Mouse (Mus musculus) stomach, postnatal 0 days (tissue): ENCODE measurements around the gene Mettl26. TPM values are rescaled to one million over a fixed set of nuclear protein-coding genes. Genes with fewer than 3 reads are reported as not detected.

Experiments
- ATAC-seq: fragments of 200-750 bp; cut with Nextera tagmentation; 2 replicates; pipeline ENCODE4 v1.8.0; 2017; ENCODE audit not compliant: low FRiP score, low TSS enrichment
- DNase-seq: peaks from one replicate; pipeline ENCODE4 v3.0.0-alpha.2; 2016; ENCODE audit warnings: low spot score
- H3K27ac ChIP-seq: fragments of 300-500 bp; sonication (generic); replicated peaks from 2 replicates; pipeline ENCODE4 v1.5.1; 2014; ENCODE audit warnings: mild to moderate bottlenecking, control low read depth
- H3K27me3 ChIP-seq: fragments of 300-500 bp; sonication (generic); 2 replicates; pipeline ENCODE4 v1.6.1; 2014; ENCODE audit warnings: low read length; ENCODE audit not compliant: control insufficient read depth, insufficient read depth
- H3K36me3 ChIP-seq: fragments of 300-500 bp; sonication (generic); 2 replicates; pipeline ENCODE4 v1.6.1; 2014; ENCODE audit warnings: low read length, mixed read lengths; ENCODE audit not compliant: control insufficient read depth, insufficient read depth
- H3K4me1 ChIP-seq: fragments of 300-500 bp; sonication (generic); replicated peaks from 2 replicates; pipeline ENCODE4 v1.6.1; 2014; ENCODE audit warnings: antibody characterized with exemption; ENCODE audit not compliant: control insufficient read depth, insufficient read depth
- H3K4me2 ChIP-seq: fragments of 300-500 bp; sonication (generic); replicated peaks from 2 replicates; pipeline ENCODE4 v1.6.1; 2014; ENCODE audit warnings: low read depth, mild to moderate bottlenecking, control low read depth, moderate library complexity
- H3K4me3 ChIP-seq: fragments of 300-500 bp; sonication (generic); 2 replicates; pipeline ENCODE4 v1.5.1; 2014; ENCODE audit warnings: low read depth, low read length, control low read depth
- H3K9ac ChIP-seq: fragments of 300-500 bp; sonication (generic); 2 replicates; pipeline ENCODE4 v1.6.1; 2014; ENCODE audit warnings: mild to moderate bottlenecking, low read length, control low read depth, mixed read lengths
- H3K9me3 ChIP-seq: fragments of 300-500 bp; sonication (generic); 2 replicates; pipeline ENCODE4 v1.6.1; 2016; ENCODE audit warnings: low read length; ENCODE audit not compliant: control insufficient read depth
- CTCF ChIP-seq: IDR thresholded peaks from 2 replicates; pipeline ENCODE4 v1.5.1; 2016; ENCODE audit warnings: antibody characterized with exemption, low read depth, mild to moderate bottlenecking, moderate library complexity
- EP300 ChIP-seq: optimal IDR thresholded peaks from 2 replicates; pipeline ENCODE3; 2016; ENCODE audit warnings: antibody characterized with exemption
- WGBS: fragments of 180-500 bp; shearing (Covaris S2); extraction: QIAGEN DNeasy Blood & Tissue Kit; methylation state at CpG from one replicate; pipeline ENCODE4 v1.1.7; 2014; 5-methylcytosine and 5-hydroxymethylcytosine counted together
- polyA plus RNA-seq: library from polyadenylated mRNA; unstranded; fragments of >200 nt; fragmentation: Nextera tagmentation; extraction: Ambion mirVana; gene quantifications from 2 replicates; pipeline ENCODE4 v1.2.1, GENCODE M21; 2015

The Mettl26 gene
- polyA plus RNA-seq, 1 experiment from 2014 or later = 52.9 TPM

DNA sequence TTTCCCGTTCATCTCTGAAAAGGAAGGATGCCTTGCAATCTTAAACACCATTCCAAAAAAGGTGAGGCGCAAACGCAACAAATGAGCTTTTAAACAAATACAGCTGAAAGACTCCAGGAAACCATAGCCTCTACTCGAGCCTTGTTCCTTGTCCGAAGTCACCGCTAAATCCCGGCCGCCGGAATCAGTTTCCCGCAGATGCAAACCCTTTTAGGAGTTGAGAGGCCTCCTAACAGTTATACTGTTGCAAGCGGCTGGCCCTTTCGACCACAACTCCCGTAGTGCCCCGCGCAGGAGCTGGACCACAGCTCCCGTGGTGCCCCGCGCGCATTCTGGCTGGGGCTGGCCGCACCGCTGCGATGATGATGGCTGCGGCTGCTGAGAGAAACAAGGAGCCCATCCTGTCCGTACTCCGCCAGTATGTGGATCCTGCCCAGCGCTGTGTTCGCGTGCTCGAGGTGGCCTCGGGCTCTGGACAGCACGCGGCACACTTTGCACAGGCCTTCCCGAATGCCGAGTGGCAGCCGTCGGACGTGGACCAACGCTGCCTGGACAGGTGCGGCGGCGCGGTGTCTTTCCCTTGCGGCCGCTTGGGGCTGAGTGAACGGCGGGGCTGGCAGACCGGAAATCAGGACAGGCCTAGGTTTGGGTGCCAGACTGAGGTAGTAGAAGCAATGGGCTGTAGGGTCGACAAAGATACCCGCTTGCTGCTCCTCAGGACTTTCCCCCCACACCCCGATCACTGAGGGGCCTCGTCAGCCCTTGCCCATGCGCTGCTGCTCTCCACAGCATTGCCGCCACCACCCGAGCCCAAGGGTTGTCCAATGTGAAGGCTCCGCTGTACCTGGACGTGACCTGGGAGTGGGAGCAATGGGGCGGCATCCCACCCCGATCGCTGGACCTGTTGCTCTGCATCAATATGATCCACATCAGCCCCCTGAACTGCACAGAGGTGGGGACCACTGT, 580 bp downstream of the Mettl26 start:
- ATAC-seq = peak; percentile 87
- no peaks in the 10 kb centered on the region for H3K9me3 ChIP-seq
- H3K4me3 ChIP-seq = peak overlapping the region; percentile 64
- peaks cover 5% of the 10 kb centered on the region; the same call in 1 of the 2 replicates for H3K4me1 ChIP-seq
- H3K27me3 ChIP-seq = no peaks in the 10 kb centered on the region
- under 1% methylated on average over 59 of the region's 59 CpGs for WGBS
- peaks cover 4% of the 10 kb centered on the region; the same call in 1 of the 2 replicates for H3K36me3 ChIP-seq
- H3K9ac ChIP-seq = peak overlapping the region; percentile 68
- TF ChIP-seq EP300 = peak; percentile 37
- TF ChIP-seq CTCF = peak; percentile 48
- peak overlapping the region; percentile 89 for H3K27ac ChIP-seq
- peak overlapping the region; percentile 90 for H3K4me2 ChIP-seq
- DNase-seq = peak; percentile 92

DNA sequence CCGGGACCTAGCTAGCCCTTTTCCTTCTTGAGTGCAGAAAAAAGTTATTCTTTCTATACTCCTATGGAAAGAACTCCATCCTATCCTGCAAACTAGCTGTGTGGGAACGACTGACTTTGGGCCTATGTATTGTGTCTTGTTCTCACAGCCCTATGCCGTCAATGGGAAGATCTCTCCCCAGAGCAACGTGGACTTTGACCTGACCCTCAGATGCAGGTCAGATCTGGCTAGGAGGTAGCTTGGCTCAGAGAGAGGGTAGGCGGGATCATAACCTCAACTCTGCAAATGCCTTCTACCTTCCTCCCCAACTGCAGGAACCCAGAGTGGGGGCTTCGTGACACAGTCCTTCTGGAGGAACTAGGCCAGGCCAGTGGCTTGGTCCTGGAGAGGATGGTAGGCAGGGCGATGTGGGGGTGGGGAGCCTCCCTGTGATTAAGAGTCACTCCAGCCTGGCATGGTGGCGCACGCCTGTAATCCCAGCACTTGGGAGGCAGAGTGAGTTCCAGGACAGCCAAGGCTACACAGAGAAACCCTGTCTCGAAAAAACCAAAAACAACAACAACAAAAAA, 1.6 kb downstream of the Mettl26 start:
- no peak for ATAC-seq
- Histone ChIP-seq H3K4me2 (peak overlapping the region; percentile 90), H3K4me1 (peaks cover 5% of the 10 kb centered on the region; the same call in 1 of the 2 replicates), H3K27ac (no peak overlapping the region), H3K27me3 (no peaks in the 10 kb centered on the region), H3K9me3 (no peaks in the 10 kb centered on the region), H3K36me3 (peaks cover 4% of the 10 kb centered on the region; the same call in 1 of the 2 replicates), H3K4me3 (peak overlapping the region; percentile 64), H3K9ac (peak overlapping the region; percentile 68)
- WGBS = 54% methylated on average over 10 of the region's 10 CpGs
- TF ChIP-seq CTCF (no peak), EP300 (no peak)
- DNase-seq = no peak

DNA sequence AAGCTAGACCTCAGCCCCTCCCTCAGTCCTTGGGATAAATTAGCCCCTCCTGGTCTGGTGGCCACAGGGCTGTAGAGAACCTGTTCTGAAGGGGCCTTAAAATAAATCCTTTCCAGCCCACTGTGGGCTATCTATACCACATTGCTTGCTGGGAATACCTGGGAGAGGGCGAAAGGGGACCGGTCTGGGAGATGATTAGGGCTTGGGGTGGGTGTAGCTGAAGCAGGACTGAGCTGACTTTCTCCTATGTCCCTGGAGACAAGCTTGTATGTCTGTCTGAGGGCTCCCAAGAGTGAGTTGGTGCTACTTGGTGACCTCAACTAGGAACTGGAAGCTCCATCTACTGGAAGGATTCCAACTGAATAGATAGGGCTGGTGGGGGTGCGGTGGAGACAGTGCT, 2.2 kb downstream of the Mettl26 start:
- no peak overlapping the region for H3K9ac ChIP-seq
- TF ChIP-seq EP300 (no peak), CTCF (no peak)
- peaks cover 4% of the 10 kb centered on the region; the same call in 1 of the 2 replicates for H3K36me3 ChIP-seq
- H3K27ac ChIP-seq = no peak overlapping the region
- DNase-seq = no peak
- no peaks in the 10 kb centered on the region for H3K27me3 ChIP-seq
- H3K4me1 ChIP-seq = peaks cover 5% of the 10 kb centered on the region; the same call in 1 of the 2 replicates
- no peak for ATAC-seq
- no peak overlapping the region for H3K4me2 ChIP-seq
- H3K9me3 ChIP-seq = no peaks in the 10 kb centered on the region
- WGBS = 94% methylated on average over 3 of the region's 3 CpGs
- H3K4me3 ChIP-seq = no peak overlapping the region

DNA sequence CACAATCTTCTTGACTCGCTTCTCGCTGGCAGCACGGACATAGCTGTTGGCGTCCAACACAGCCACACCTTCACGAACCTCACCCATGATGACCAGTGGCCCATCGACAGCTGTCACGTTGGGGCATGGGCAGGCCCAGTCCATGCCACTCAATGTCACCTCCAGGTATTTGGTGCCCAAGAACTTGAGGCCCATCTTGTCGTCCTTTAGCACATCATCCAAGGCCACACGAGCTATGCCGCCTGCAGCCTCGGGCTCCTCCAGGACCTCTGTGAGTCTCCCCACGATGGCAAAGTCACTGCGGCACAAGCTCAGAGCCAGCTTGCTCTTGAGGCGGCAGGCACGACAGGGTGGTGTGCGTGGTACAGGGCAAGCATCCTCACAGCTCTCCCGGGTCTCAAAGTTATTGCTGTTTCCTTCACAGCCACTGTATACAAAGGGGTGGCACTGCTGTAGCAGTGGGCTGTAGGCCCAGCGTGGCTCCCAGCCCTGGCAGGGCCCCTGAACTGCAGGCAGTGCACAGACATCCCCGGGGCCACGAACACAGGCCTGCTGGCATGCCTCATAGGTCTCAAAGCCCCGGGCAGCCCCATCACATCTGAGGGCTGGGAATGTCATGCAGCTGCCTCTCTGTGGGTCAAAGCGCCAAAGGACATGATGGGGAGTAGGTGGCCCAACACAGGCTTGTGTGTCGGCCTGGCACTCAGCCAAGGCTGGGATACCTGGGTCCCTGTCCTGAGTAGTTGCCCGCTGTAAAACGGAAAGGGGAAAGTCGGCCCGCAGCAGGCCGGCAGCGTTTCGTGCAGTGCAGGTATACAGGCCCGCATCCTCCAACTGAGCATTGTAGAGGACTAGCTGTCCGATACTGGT, 3.1 kb downstream of the Mettl26 start:
- Histone ChIP-seq H3K4me1 (peaks cover 5% of the 10 kb centered on the region; the same call in 1 of the 2 replicates), H3K4me3 (no peak overlapping the region), H3K36me3 (peaks cover 7% of the 10 kb centered on the region; the same call in 1 of the 2 replicates), H3K27ac (no peak overlapping the region), H3K4me2 (no peak overlapping the region), H3K27me3 (no peaks in the 10 kb centered on the region), H3K9me3 (no peaks in the 10 kb centered on the region), H3K9ac (no peak overlapping the region)
- TF ChIP-seq EP300 (no peak), CTCF (no peak)
- ATAC-seq (no peak), DNase-seq (peak; percentile 13)
- 90% methylated on average over 32 of the region's 32 CpGs for WGBS

DNA sequence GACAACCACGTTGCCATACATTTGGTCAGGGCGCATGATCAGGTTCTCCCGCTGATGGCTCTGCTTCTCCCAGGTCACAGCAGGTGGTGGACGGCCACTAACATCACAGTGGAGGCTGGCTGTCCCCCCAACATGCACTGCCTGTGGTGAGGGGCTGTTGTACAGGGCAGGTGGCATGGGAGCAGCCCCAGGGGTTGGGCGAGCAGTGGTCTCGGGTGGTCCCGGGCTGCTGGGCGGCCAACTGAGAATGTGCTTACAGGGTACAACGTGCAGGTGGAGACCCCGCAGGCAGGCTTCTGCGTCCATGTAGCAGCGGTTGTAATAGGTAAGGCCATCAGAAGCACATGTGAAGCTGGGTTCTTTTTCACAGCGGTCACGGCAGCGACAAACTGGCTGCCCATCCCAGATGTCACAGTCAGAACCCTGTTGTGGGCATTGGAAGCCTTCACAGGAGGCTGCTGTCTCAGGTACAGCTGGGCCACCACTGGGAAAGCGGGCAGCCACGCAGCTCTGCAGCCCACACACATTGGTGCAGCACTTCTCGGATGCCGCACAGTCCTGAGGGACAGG, 3.8 kb downstream of the Mettl26 start:
- peaks cover 11% of the 10 kb centered on the region; the same call in 1 of the 2 replicates for H3K36me3 ChIP-seq
- no peak overlapping the region for H3K27ac ChIP-seq
- H3K4me2 ChIP-seq = no peak overlapping the region
- H3K27me3 ChIP-seq = no peaks in the 10 kb centered on the region
- 92% methylated on average over 19 of the region's 19 CpGs for WGBS
- ATAC-seq (no peak), DNase-seq (peak; percentile 13)
- no peak overlapping the region for H3K4me3 ChIP-seq
- TF ChIP-seq CTCF = no peak
- no peak for TF ChIP-seq EP300
- H3K9ac ChIP-seq = no peak overlapping the region
- H3K9me3 ChIP-seq = no peaks in the 10 kb centered on the region
- peaks cover 5% of the 10 kb centered on the region; the same call in 1 of the 2 replicates for H3K4me1 ChIP-seq
